Mouse (Mus musculus): ENCODE data around the gene Pxylp1.

GRCm38 (mm10) chr9:96830856-96831359 lies 61.6 kb downstream of the Pxylp1 start:
- TF ChIP-seq CTCF (IDR thresholded peaks at IDR 0.05; ENCODE audit: control insufficient read depth, insufficient read depth, insufficient read length) (no peak), USF1 (IDR thresholded peaks at IDR 0.05; ENCODE audit: low read depth) (no peak), MAX (IDR thresholded peaks at IDR 0.05) (no peak)

All from C2C12 (cell line).